Mouse (Mus musculus) brain, embryonic 14.5 days (tissue): ENCODE measurements around the gene Mia2. TPM values are rescaled to one million over a fixed set of nuclear protein-coding genes. Genes with fewer than 3 reads are reported as not detected.
"Not testable (repeated sequence)": the region's sequence is repeated elsewhere in the genome, so short reads cannot be mapped to it uniquely, and the experiment has no call there.

Source experiments
- DNase-seq: peaks from one replicate; pipeline ENCODE4 v3.0.0-alpha.2; 2011; ENCODE audit warnings: low read depth
- CTCF ChIP-seq: fragments of 200-500 bp; IDR thresholded peaks from 2 replicates; pipeline ENCODE4 v1.5.1; 2012; ENCODE audit warnings: inconsistent platforms, mild to moderate bottlenecking, moderate library complexity, borderline replicate concordance; ENCODE audit not compliant: insufficient read depth, insufficient read length; ENCODE audit errors: extremely low read depth
- POLR2A ChIP-seq: fragments of 200-500 bp; IDR thresholded peaks from 2 replicates; pipeline ENCODE4 v1.6.1; 2012; ENCODE audit warnings: mild to moderate bottlenecking, inconsistent platforms, borderline replicate concordance; ENCODE audit not compliant: poor library complexity, insufficient read depth, insufficient read length, severe bottlenecking; ENCODE audit errors: extremely low read depth
- polyA plus RNA-seq: library from polyadenylated mRNA; depleted of rRNA; stranded (reverse); fragments of >200 nt; gene quantifications from 2 replicates; pipeline ENCODE4 v1.2.3, GENCODE M21; 2012; rRNA removed

Mia2 gene
- polyA plus RNA-seq, result 37.8 and 37.9 TPM in 2 replicates

DNA sequence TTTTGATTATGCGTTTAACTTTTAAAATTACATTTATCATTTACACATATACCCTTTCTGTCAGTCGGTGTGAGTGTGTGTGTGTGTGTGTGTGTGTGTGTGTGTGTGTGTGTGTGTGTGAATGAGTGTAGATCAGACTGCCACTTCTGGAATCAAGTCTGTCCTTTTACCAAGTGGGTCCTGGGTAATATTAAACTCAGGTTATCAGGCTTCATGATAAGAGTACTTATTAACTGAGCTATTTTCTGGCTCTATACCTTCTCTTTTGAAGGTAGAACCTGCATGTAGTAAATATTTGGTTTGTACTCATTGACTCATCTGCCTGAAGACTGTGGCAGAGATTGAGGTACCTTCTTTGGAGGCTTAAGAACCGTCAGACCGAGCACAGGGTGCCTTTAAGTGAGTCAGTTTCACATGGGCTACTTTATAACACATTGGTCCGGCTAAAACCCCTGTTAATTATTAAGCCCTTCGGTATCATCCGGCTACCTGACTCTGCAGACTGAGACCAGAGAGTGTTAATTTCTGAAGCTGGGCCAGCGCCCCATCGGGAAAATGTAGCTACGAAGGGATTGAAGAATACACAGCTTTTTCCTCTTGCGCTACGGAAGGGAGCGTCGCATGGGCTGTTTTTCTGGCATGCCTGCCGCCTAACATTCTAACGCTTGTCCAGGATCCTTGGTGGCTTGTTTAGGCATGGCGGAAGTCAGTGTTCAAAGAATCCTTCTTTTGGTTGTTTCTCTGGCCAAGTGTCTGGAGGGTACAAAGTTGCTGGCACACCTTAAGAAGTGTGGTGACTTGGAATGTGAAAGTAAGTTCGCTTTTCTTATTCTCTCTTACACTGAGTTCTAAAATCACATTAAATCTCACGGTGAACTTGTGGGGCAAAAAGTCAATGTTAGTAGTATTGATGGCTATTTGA lies at the start of gene Mia2:
Gene Mia2, plus strand, starts transcription at position 696 of the 922 bp plus-strand sequence.
- TF ChIP-seq CTCF (no peak), POLR2A (no peak)
- no peak for DNase-seq

DNA sequence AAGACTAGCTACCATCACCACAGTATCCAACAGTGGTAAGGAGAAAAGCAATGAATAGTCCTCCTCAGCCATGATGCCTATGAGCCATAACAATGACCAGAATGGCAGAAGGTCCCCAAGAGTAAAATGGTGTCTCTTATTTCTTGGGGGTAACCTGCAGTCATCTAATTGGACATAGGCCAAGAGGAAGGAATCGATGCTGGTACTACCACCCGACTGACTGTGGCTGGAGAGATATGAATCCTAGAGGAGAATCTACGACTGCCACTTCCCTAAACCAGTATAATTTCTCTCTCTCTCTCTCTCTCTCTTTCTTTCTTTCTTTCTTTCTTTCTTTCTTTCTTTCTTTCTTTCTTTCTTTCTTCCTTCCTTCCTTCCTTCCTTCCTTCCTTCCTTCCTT lies 43.1 kb upstream of the Mia2 start:
- no peak for DNase-seq
- TF ChIP-seq CTCF (no peak), POLR2A (no peak)

DNA sequence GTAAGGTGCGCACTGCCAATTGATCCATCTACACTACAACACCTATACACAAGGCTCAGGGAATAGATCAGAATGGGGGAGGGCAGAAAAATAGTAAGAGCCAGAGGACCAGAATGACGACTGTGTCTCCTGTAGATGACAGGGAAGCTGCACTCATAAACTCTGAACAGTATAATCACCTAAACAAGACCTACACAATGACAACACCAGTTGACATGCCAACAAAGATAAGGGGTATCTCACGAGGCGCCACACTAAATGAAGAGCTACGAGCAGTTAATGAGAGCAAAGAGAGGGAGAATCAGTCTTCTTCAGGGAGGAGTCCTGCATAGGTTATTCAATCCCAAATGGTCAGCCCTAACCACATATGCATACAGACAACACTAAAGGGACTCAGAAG lies 42.4 kb upstream of the Mia2 start:
- TF ChIP-seq POLR2A, result no peak
- TF ChIP-seq CTCF, result no peak
- DNase-seq, result no peak

DNA sequence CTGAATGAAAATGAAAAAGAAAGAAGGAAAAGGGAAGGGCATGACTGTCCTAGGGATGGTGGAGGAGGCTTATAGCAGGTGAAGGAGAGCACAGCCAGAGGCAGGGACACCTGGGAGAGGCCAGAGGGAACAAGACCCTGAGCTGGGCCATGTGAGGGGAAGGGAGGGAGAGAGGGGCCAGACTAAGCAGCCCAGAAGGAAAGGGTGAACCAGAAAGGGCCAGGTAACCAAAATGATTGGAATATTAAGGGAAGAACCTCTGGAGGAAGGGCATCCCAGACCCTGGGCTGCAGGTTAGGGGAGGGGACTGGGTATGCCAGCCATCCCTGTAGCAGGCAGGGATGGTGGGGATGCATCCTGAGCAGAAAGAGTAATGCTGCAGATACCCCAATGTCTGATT lies 41.6 kb upstream of the Mia2 start:
- TF ChIP-seq CTCF (no peak), POLR2A (no peak)
- DNase-seq, result no peak

DNA sequence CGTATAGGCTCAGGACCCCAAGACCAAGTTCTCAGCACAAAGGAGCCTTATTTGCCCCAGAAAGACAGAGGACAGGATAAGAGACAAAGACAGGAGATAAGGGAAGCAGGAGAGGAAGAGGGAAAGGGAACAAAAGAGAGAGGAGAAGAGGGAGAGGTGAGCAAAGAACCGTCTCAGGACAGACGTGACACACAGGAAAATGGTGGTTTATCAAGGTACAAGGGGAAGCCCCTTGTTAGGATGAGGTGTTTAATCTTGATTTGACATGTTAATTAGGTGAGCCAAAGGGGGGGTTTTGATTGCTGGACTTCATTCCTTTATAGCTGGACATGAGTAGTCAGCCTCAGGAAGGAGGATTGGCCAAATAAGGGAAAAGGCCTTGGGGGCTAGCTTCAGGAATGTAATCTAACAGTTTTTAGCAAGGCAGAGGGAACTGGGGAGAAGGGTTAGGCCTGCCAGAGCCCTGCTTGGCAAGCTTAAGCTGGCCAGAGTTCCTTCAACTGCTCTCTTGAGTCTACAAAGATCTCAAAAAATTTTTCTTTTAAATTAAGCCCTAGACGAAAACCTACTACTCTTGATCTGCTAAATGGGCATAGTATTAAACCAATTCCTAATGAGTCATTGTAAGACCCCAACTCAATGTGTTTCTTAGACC lies 40.3 kb upstream of the Mia2 start:
- TF ChIP-seq CTCF (no peak), POLR2A (no peak)
- DNase-seq, result no peak

DNA sequence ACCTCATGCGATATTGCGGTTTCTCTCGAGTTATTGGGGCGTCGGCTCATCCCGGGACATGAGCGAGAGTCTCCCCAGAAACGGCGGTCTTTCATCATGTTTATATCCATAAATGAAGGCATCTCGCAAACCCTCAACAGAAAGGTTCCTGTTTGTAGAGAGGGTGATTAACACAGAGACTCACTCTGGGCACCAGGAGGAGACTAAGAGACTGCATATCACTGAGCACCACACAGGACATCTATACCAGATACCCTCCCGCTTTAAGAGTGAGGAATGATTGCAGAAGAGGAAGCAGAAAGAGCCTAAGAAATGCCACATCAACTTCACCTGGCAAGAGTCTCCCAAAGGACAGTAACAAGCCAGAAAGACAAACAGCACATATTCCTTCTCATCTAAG lies 39.4 kb upstream of the Mia2 start:
- no peak for DNase-seq
- no peak for TF ChIP-seq POLR2A
- no peak for TF ChIP-seq CTCF

DNA sequence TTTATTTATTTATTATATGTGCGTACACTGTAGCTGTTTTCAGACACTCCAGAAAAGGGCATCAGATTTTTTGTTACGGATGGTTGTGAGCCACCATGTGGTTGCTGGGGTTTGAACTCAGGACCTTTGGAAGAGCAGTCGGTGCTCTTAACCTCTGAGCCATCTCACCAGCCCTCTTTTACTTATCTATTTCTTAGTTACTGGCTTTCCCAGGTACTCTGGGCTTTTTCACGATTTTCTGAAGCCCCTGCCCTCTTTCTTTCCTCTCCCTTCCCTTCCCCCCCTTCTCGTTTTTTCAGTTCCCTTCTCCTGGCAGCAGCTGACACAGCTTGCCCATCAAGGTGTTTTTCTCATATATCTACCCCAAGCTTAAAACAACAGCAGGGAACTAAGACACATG lies 37.4 kb upstream of the Mia2 start:
- not testable (repeated sequence) for DNase-seq

DNA sequence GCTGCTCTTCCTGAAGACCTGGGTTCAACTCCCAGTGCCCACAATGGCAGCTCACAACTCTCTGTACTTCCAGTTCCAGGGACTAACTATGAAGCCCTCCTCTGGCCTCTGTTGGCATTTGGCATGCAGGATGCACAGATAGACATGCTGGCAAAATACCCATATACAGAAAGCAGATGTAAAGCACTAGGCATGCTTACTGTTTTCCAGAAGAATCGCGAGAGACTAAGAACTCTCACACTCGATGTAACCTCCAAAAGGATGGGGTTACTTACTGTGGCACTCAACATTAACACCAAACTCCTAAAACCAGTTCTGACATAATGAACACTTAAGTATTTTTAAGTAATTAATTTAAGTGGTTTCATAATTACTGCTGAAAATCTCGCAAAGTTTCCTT lies 35.3 kb upstream of the Mia2 start:
- DNase-seq, result peak; percentile 14
- no peak for TF ChIP-seq POLR2A
- no peak for TF ChIP-seq CTCF

DNA sequence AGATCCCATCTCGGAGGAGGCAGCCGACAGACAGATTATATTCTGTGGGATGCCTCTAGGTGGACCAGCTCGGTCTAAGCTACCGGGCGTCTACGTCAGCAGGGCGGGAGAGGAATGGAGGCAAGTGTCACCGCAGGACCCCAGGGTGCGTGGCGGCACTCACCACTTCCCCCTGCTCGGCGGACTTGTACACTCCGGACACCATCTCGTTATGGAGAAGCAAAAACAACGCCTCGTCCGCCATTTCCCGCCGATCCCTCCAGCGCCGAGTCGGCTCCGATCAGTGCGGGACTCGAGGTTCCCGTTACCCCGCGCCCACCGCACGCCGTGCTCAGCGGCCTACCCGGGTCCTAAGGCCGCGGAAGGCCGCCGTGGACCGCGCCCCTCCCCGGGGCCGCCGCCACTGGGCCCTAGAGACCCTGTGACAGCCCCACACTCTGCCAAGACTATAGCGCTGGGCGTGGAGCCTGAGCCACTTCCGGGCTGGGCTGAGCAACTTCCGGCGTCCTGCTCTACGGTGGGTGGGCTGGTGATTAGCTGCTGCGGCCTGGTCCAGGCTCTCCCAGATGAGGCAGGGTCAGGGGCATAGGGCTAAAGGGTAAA lies 34.5 kb upstream of the Mia2 start, which contains the start of gene Trappc6b:
Gene Trappc6b, minus strand, starts transcription at position 480 of the 603 bp plus-strand sequence.
- TF ChIP-seq CTCF (peak; percentile 36; the same call in 1 of the 2 replicates), POLR2A (peak; percentile 74)
- DNase-seq, result peak; percentile 90

DNA sequence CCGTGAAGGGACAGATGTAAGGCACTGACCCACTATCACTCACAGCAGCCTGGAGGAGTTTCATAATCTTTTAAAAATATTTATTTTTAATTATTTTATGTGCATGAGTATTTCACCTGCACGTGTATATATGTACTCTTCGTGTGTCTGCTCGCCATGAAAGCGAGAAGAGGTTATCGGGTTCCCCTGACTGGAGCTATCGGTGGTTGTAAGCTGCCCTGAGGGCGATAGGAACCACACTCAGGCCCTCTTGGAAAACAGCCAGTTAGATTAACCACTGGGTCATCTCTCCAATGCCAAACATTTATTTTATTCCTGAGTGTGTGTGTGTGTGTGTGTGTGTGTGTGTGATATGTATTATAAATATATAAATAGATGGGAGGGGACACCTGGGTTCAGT lies 30.8 kb upstream of the Mia2 start:
- no peak for DNase-seq
- no peak for TF ChIP-seq POLR2A
- no peak for TF ChIP-seq CTCF

DNA sequence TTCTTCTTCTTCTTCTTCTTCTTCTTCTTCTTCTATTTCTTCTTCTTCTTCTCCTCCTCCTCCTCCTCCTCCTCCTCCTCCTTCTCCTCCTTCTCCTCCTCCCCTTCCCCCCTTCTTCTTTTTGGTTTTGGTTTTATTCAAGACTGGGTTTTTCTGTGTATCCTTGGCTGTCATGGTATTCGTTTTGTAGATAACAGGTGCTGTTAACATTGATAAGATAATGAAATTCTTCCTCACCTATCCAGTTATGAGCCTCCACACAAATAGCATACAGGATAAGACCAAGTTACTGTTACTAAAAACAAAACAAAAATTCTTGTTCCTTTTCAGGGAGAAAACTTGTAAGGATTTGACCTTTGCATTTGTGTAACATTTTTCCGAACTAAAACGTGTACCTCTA lies 29.8 kb upstream of the Mia2 start:
- no peak for DNase-seq
- TF ChIP-seq CTCF (no peak), POLR2A (no peak)

DNA sequence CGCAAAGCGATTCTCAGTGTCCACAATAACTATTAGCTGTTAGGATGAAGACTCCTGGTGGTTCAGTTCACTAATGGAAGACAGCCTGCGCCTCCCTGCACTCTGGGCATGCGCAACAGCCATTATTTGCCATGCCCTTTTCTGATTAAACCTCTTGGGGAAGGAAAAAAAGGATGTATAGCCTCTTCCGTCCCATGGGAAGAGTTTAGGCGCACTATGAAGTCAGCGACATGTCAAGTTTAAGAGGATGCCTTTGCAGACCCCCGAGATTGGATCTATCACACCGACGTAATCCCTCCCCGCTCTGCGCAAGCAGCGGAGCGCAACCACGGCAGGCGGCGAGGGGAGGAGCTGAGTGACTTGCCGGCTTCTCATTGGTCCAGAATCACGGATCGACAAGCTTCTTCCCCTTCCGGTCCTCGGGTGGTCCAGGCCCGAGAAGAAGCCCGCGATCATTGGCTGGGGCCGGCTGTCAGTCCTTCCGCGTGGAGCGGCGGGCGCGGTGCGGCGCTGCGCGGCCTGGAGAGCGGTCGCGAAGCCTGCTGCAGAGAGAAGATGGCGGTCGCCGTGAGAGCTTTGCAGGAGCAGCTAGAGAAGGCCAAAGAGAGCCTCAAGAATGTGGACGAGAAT lies 29.0 kb upstream of the Mia2 start, which contains the start of gene Pnn:
Gene Pnn, plus strand, starts transcription at position 437 of the 630 bp plus-strand sequence.
- TF ChIP-seq CTCF (peak; percentile 27; the same call in 1 of the 2 replicates), POLR2A (peak; percentile 81)
- DNase-seq, result peak; percentile 99

DNA sequence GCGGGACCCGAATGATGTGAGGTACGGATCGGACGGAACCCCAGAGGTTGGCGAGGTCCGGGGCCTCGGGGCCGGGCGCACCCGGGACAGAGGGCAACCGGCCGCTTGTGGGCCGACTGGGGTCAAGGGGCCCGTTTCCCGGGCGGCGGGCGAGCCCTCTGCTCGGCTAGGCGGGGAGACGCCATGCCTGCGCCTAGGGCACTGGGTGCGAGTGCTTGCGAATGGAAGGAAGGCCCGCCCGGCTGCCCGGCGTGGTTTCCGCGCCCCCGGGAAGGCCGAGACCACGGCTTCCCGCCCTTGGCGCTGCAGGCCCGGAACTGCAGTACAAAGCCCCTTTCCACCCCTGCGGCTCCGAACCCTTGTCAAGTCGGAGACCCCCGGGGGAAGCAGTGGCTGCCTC lies 28.5 kb upstream of the Mia2 start:
- DNase-seq, result no peak
- TF ChIP-seq CTCF, result no peak
- no peak for TF ChIP-seq POLR2A

DNA sequence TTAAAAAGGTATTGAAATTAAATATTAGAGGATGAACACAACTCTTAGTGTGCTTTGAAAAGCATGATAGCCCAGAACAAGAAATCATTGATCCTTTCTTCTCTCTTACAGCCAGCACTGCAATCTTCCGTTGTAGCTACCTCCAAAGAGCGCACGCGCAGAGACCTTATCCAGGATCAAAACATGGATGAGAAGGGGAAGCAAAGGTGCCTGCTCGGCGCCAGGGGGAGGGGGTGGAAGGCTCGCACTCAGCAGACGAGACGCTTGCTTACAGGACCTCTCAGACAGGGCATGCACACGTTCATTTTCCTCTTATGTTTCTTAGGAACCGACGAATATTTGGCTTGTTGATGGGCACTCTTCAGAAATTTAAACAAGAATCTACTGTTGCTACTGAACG lies 26.8 kb upstream of the Mia2 start:
- TF ChIP-seq POLR2A (no peak), CTCF (no peak)
- no peak for DNase-seq
